Mouse (Mus musculus) ES-E14 (cell line): ENCODE results near the gene Zfhx3. TPM values are rescaled to one million over a fixed set of nuclear protein-coding genes. Genes with fewer than 3 reads are reported as not detected.

Experiments used
- DNase-seq: peaks from one replicate; pipeline ENCODE4 v3.0.0-alpha.2; 2013; ENCODE audit warnings: low read depth, low spot score
- H3K27ac ChIP-seq: 2 replicates; pipeline ENCODE4 v1.5.1; 2012; ENCODE audit warnings: low read depth, mild to moderate bottlenecking, low read length, moderate library complexity, mixed read lengths; ENCODE audit not compliant: poor library complexity, insufficient read depth, severe bottlenecking
- H3K36me3 ChIP-seq: 2 replicates; pipeline ENCODE4 v1.6.1; 2012; ENCODE audit warnings: mild to moderate bottlenecking, low read length, moderate library complexity, mixed read lengths; ENCODE audit not compliant: control insufficient read depth, poor library complexity, insufficient read depth, severe bottlenecking
- H3K4me1 ChIP-seq, 2 experiments: fragments of 150-350 bp in 1 of 2; sonication (generic) in 1 of 2; 2 replicates each; pipeline ENCODE4 v1.6.1; 2012; ENCODE audit warnings: low read length in 2 of 2, mild to moderate bottlenecking in 1 of 2, mixed read lengths in 1 of 2; ENCODE audit not compliant: control insufficient read depth in 2 of 2, insufficient read depth in 2 of 2, poor library complexity in 1 of 2
- H3K4me3 ChIP-seq, 2 experiments: fragments of 150-350 bp in 1 of 2; sonication (generic) in 1 of 2; 2 replicates each; pipeline ENCODE4 v1.5.1; 2012; ENCODE audit warnings: low read length in 2 of 2, low read depth in 1 of 2, mild to moderate bottlenecking in 1 of 2, mixed read lengths in 1 of 2; ENCODE audit not compliant: insufficient read depth in 1 of 2, poor library complexity in 1 of 2, severe bottlenecking in 1 of 2
- H3K9ac ChIP-seq: 2 replicates; pipeline ENCODE4 v1.6.1; 2012; ENCODE audit warnings: low read depth, mild to moderate bottlenecking, low read length, mixed read lengths; ENCODE audit not compliant: poor library complexity, insufficient read depth, severe bottlenecking
- H3K9me3 ChIP-seq: fragments of 150-350 bp; sonication (generic); 2 replicates; pipeline ENCODE4 v1.6.1; 2012; ENCODE audit warnings: low read depth, mild to moderate bottlenecking, low read length; ENCODE audit not compliant: control insufficient read depth, insufficient read depth
- CHD2 ChIP-seq: IDR thresholded peaks from 2 replicates; pipeline ENCODE4 v1.6.1; 2014; ENCODE audit warnings: mild to moderate bottlenecking, low read depth, low read length, inconsistent platforms
- HCFC1 ChIP-seq: IDR thresholded peaks from 2 replicates; pipeline ENCODE4 v1.6.1; 2012; ENCODE audit warnings: low read length, inconsistent platforms, borderline replicate concordance; ENCODE audit not compliant: insufficient read depth
- MAFK ChIP-seq: IDR thresholded peaks from 2 replicates; pipeline ENCODE4 v1.6.1; 2014; ENCODE audit warnings: mild to moderate bottlenecking, low read depth, low read length, inconsistent platforms; ENCODE audit not compliant: insufficient read depth
- ZC3H11A ChIP-seq: IDR thresholded peaks from 2 replicates; pipeline ENCODE4 v1.6.1; 2012; ENCODE audit warnings: low read depth, mild to moderate bottlenecking, inconsistent platforms, low read length, borderline replicate concordance
- ZNF384 ChIP-seq: IDR thresholded peaks from 2 replicates; pipeline ENCODE4 v1.6.1; 2012; ENCODE audit warnings: low read depth, low read length, inconsistent platforms
- in situ Hi-C, 2 experiments: fragments of 600-800 bp; cut with MboI; formaldehyde crosslinking; loops; one replicate each; pipeline ENCODE4 v1.15.1; 2025; ENCODE audit warnings: low sequenced_read_pairs in 2 of 2, inconsistent platforms in 1 of 2; ENCODE audit not compliant: unreplicated experiment in 2 of 2
- total RNA-seq: library from RNA; depleted of rRNA; stranded (reverse); fragments of 300-350 nt; gene quantifications from 2 replicates; pipeline ENCODE4 v1.2.3, GENCODE M21; 2012

Zfhx3 gene
- total RNA-seq, 1 experiment = 8.8 TPM

GRCm38 (mm10) chr8:108942686-108943085 is 1000.2 kb downstream of the Zfhx3 start:
- in situ Hi-C loops = no loop called here
- Histone ChIP-seq H3K4me3 (no peak overlapping the region), H3K9ac (no peak overlapping the region), H3K4me1 (peaks cover 0 to 2% of the 10 kb centered on the region in 2 experiments; a peak in 1 of 4 replicates), H3K9me3 (no peaks in the 10 kb centered on the region), H3K27ac (no peak overlapping the region), H3K36me3 (peaks cover 13% of the 10 kb centered on the region; the same call in 1 of the 2 replicates)
- TF ChIP-seq HCFC1 (no peak), CHD2 (no peak), ZNF384 (no peak), ZC3H11A (no peak), MAFK (no peak)
- DNase-seq = no peak

- DNase-seq = no peak
- no peak overlapping the region for H3K9ac ChIP-seq
- H3K27ac ChIP-seq = no peak overlapping the region
- peaks cover 0 to 2% of the 10 kb centered on the region in 2 experiments; a peak in 1 of 4 replicates for H3K4me1 ChIP-seq
- TF ChIP-seq HCFC1 (no peak), CHD2 (no peak), ZC3H11A (no peak), MAFK (no peak), ZNF384 (no peak)
- no peaks in the 10 kb centered on the region for H3K9me3 ChIP-seq
- no peak overlapping the region for H3K4me3 ChIP-seq
- in situ Hi-C loops = no loop called here
- H3K36me3 ChIP-seq = peaks cover 16% of the 10 kb centered on the region; the same call in 1 of the 2 replicates
Observed at GRCm38 (mm10) chr8:108943132-108943531, 1000.7 kb downstream of the Zfhx3 start.

- Histone ChIP-seq H3K4me3 (no peak overlapping the region), H3K4me1 (peaks cover 0 to 2% of the 10 kb centered on the region in 2 experiments; a peak in 1 of 4 replicates), H3K36me3 (peaks cover 19% of the 10 kb centered on the region; the same call in 1 of the 2 replicates), H3K9ac (no peak overlapping the region), H3K27ac (no peak overlapping the region), H3K9me3 (no peaks in the 10 kb centered on the region)
- in situ Hi-C loops = no loop called here
- TF ChIP-seq MAFK (no peak), HCFC1 (no peak), ZC3H11A (no peak), CHD2 (no peak), ZNF384 (no peak)
- no peak for DNase-seq
Observed at GRCm38 (mm10) chr8:108944312-108944711, 1001.9 kb downstream of the Zfhx3 start.

GRCm38 (mm10) chr8:108950311-108950710 is 1007.9 kb downstream of the Zfhx3 start:
- Histone ChIP-seq H3K27ac (no peak overlapping the region), H3K4me3 (no peak overlapping the region), H3K9me3 (no peaks in the 10 kb centered on the region), H3K4me1 (peaks cover 0 to 2% of the 10 kb centered on the region in 2 experiments; a peak in 1 of 4 replicates), H3K9ac (no peak overlapping the region), H3K36me3 (peaks cover 37% of the 10 kb centered on the region; the same call in 1 of the 2 replicates)
- in situ Hi-C loops = no loop called here
- TF ChIP-seq CHD2 (no peak), HCFC1 (no peak), ZC3H11A (no peak)
- no peak for DNase-seq

- H3K4me3 ChIP-seq = no peak overlapping the region
- H3K9me3 ChIP-seq = no peaks in the 10 kb centered on the region
- in situ Hi-C loops = no loop called here
- no peak for DNase-seq
- H3K36me3 ChIP-seq = peaks cover 37% of the 10 kb centered on the region; the same call in 1 of the 2 replicates
- no peak overlapping the region for H3K9ac ChIP-seq
- H3K27ac ChIP-seq = no peak overlapping the region
- no peak for TF ChIP-seq CHD2
- no peak for TF ChIP-seq MAFK
- no peak for TF ChIP-seq HCFC1
- no peak for TF ChIP-seq ZNF384
- no peak for TF ChIP-seq ZC3H11A
- 0 out of 4 replicates have a peak, but pooled peaks cover 0 to under 1% of the 10 kb centered on the region in 2 experiments for H3K4me1 ChIP-seq
Observed at GRCm38 (mm10) chr8:108951560-108951959, 1009.1 kb downstream of the Zfhx3 start.
